Mouse (Mus musculus) hindbrain, embryonic 14.5 days (tissue): ENCODE measurements around the gene Slc29a1. TPM values are rescaled to one million over a fixed set of nuclear protein-coding genes. Genes with fewer than 3 reads are reported as not detected.

Experiments used
- ATAC-seq: fragments of 200-750 bp; cut with Nextera tagmentation; 2 replicates; pipeline ENCODE4 v1.8.0; 2017; ENCODE audit warnings: moderate number of reproducible peaks, mild to moderate bottlenecking, moderate TSS enrichment, moderate library complexity; ENCODE audit not compliant: low FRiP score
- DNase-seq: peaks from one replicate; pipeline ENCODE4 v3.0.0-alpha.2; 2015; ENCODE audit warnings: low spot score
- H3K27ac ChIP-seq: fragments of 300-500 bp; sonication (generic); 2 replicates; pipeline ENCODE4 v1.5.1; 2014; ENCODE audit warnings: mild to moderate bottlenecking, moderate library complexity
- H3K27me3 ChIP-seq: fragments of 300-500 bp; sonication (generic); 2 replicates; pipeline ENCODE4 v1.6.1; 2014; ENCODE audit warnings: mild to moderate bottlenecking, low read length, mixed read lengths; ENCODE audit not compliant: control insufficient read depth, insufficient read depth
- H3K36me3 ChIP-seq: fragments of 300-500 bp; sonication (generic); replicated peaks from 2 replicates; pipeline ENCODE4 v1.6.1; 2014; ENCODE audit not compliant: control insufficient read depth, insufficient read depth
- H3K4me1 ChIP-seq: fragments of 300-500 bp; sonication (generic); replicated peaks from 2 replicates; pipeline ENCODE4 v1.6.1; 2014; ENCODE audit warnings: antibody characterized with exemption, low read length, mixed read lengths; ENCODE audit not compliant: control insufficient read depth, insufficient read depth
- H3K4me2 ChIP-seq: fragments of 300-500 bp; sonication (generic); replicated peaks from 2 replicates; pipeline ENCODE4 v1.6.1; 2014; ENCODE audit warnings: mild to moderate bottlenecking, moderate library complexity
- H3K4me3 ChIP-seq: fragments of 300-500 bp; sonication (generic); replicated peaks from 2 replicates; pipeline ENCODE4 v1.5.1; 2014; ENCODE audit warnings: mild to moderate bottlenecking, low read length
- H3K9ac ChIP-seq: fragments of 300-500 bp; sonication (generic); 2 replicates; pipeline ENCODE4 v1.6.1; 2014
- H3K9me3 ChIP-seq: fragments of 300-500 bp; sonication (generic); 2 replicates; pipeline ENCODE4 v1.6.1; 2016; ENCODE audit warnings: low read length; ENCODE audit not compliant: control insufficient read depth
- WGBS: fragments of 180-500 bp; shearing (Covaris S2); extraction: QIAGEN DNeasy Blood & Tissue Kit; methylation state at CpG from one replicate; pipeline ENCODE4 v1.1.7; 2014; 5-methylcytosine and 5-hydroxymethylcytosine counted together
- polyA plus RNA-seq: library from polyadenylated mRNA; unstranded; fragments of >200 nt; fragmentation: Nextera tagmentation; extraction: Ambion mirVana; gene quantifications from 2 replicates; pipeline ENCODE4 v1.2.1, GENCODE M21; 2014

Slc29a1 gene
- polyA plus RNA-seq, 1 experiment from 2014 or later, result 42.7 TPM

GRCm38 (mm10) chr17:45557246-45557824 is 42.1 kb downstream of the Slc29a1 start:
- 72% methylated on average over 7 of the region's 7 CpGs for WGBS
- H3K27me3 ChIP-seq, result no peaks in the 10 kb centered on the region
- no peak overlapping the region for H3K9ac ChIP-seq
- no peak overlapping the region for H3K27ac ChIP-seq
- no peaks in the 10 kb centered on the region for H3K9me3 ChIP-seq
- ATAC-seq, result no peak
- DNase-seq, result no peak
- no peak overlapping the region for H3K4me2 ChIP-seq
- no peak overlapping the region for H3K4me3 ChIP-seq
- no peaks in the 10 kb centered on the region for H3K36me3 ChIP-seq
- H3K4me1 ChIP-seq, result peaks cover 4% of the 10 kb centered on the region

GRCm38 (mm10) chr17:45556514-45557245 is 42.7 kb downstream of the Slc29a1 start:
- ATAC-seq, result no peak
- 80% methylated on average over 3 of the region's 3 CpGs for WGBS

DNA sequence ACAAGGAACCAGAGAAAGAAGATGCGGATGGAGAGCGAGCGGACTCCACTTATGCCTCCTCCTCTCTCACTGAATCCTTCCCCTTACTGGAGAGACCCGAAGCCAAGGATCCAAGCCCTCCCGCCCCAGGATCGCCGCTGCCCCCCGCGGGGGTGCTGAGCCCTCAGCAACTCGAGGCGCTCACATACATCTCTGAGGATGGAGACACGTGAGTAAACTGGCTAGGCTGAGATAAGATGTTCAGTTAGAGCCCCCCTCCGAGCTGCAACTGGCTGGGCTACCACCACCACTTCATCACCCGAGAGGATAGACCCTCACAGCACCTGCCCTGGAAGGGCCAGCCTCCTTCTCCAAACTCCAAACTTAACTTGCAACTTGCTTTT is 43.3 kb downstream of the Slc29a1 start:
- H3K9ac ChIP-seq, result peak overlapping the region; percentile 78

More at GRCm38 (mm10) chr17:45556514-45557245, 42.7 kb downstream of the Slc29a1 start:
- Histone ChIP-seq H3K9me3 (no peaks in the 10 kb centered on the region), H3K27ac (no peak overlapping the region), H3K27me3 (no peaks in the 10 kb centered on the region), H3K9ac (no peak overlapping the region), H3K4me1 (peaks cover 7% of the 10 kb centered on the region), H3K4me3 (peak overlapping the region; percentile 54; the same call in 1 of the 2 replicates), H3K4me2 (peak overlapping the region; percentile 95), H3K36me3 (no peaks in the 10 kb centered on the region)
- no peak for DNase-seq

GRCm38 (mm10) chr17:45555452-45556106 is 43.8 kb downstream of the Slc29a1 start, which contains the start of gene Nfkbie:
Gene Nfkbie (plus strand): TSS chr17:45555703.
- peak; percentile 84 for DNase-seq
- peaks cover 7% of the 10 kb centered on the region for H3K4me1 ChIP-seq
- H3K36me3 ChIP-seq, result no peaks in the 10 kb centered on the region
- peak within 1 kb of the TSS; percentile 78 for H3K9ac ChIP-seq
- no peaks in the 10 kb centered on the region for H3K9me3 ChIP-seq
- no peaks in the 10 kb centered on the region for H3K27me3 ChIP-seq
- ATAC-seq, result peak; percentile 63
- H3K4me3 ChIP-seq, result peak within 1 kb of the TSS; percentile 54
- peak within 1 kb of the TSS; percentile 95 for H3K4me2 ChIP-seq
- no peak within 1 kb of the TSS for H3K27ac ChIP-seq
- WGBS, result under 1% methylated on average over 45 of the region's 45 CpGs

More for the DNA sequence above, 43.3 kb downstream of the Slc29a1 start:
- no peaks in the 10 kb centered on the region for H3K9me3 ChIP-seq
- ATAC-seq (no peak), DNase-seq (no peak)
- H3K4me3 ChIP-seq, result peak overlapping the region; percentile 54
- no peaks in the 10 kb centered on the region for H3K36me3 ChIP-seq
- H3K27me3 ChIP-seq, result no peaks in the 10 kb centered on the region
- H3K4me1 ChIP-seq, result peaks cover 7% of the 10 kb centered on the region
- WGBS, result 3% methylated on average over 14 of the region's 14 CpGs
- H3K27ac ChIP-seq, result no peak overlapping the region
- H3K4me2 ChIP-seq, result peak overlapping the region; percentile 95

GRCm38 (mm10) chr17:45554420-45554819 is 45.0 kb downstream of the Slc29a1 start:
- Histone ChIP-seq H3K27ac (no peak overlapping the region), H3K9ac (no peak overlapping the region), H3K27me3 (no peaks in the 10 kb centered on the region), H3K4me1 (peaks cover 11% of the 10 kb centered on the region), H3K4me2 (no peak overlapping the region), H3K36me3 (no peaks in the 10 kb centered on the region), H3K9me3 (no peaks in the 10 kb centered on the region), H3K4me3 (no peak overlapping the region)
- ATAC-seq (no peak), DNase-seq (no peak)
- 48% methylated on average over 1 of the region's 1 CpGs for WGBS

GRCm38 (mm10) chr17:45553065-45553464 is 46.3 kb downstream of the Slc29a1 start:
- Histone ChIP-seq H3K27ac (no peak overlapping the region), H3K4me2 (no peak overlapping the region), H3K9me3 (no peaks in the 10 kb centered on the region), H3K4me1 (peaks cover 16% of the 10 kb centered on the region), H3K36me3 (no peaks in the 10 kb centered on the region), H3K9ac (no peak overlapping the region), H3K4me3 (no peak overlapping the region), H3K27me3 (no peaks in the 10 kb centered on the region)
- DNase-seq (no peak), ATAC-seq (no peak)
- 85% methylated on average over 3 of the region's 3 CpGs for WGBS

DNA sequence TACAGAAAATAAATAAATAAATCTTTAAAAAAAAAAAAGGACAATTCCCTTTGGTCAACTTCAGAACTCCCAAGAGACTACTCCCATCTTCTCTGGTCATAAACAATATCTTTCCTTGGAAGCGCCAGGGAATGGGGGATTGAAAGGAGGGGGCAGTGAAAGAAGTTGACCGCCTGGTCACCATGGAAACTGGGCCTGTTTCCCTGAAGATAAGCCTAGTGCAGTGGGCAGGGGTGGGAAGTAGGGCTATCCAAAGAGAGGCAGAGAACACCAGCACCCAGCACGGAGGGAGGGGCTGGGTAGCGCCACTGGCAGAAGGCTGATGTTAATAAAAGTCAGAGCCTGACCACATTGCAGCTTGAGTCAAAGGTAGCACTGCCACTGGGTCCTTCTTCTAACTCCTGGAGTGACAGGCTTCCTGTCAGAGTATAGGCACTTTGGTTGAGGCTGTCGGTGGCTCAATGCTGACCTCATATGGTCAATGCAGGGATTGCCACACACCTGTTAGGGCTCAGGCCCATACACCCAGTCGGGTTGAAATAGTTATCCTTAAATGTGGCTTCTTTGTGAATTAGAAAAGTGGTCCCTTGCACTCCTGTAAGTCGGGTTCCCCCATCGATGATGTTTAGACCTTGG is 47.5 kb downstream of the Slc29a1 start:
- ATAC-seq, result peak; percentile 35; the same call in 1 of the 2 replicates
- peak; percentile 83 for DNase-seq
- WGBS, result 3% methylated on average over 8 of the region's 8 CpGs

GRCm38 (mm10) chr17:45551249-45551796 is 48.1 kb downstream of the Slc29a1 start:
- Histone ChIP-seq H3K4me3 (no peak overlapping the region), H3K9me3 (no peaks in the 10 kb centered on the region), H3K9ac (no peak overlapping the region), H3K27me3 (peaks cover 9% of the 10 kb centered on the region), H3K4me1 (peaks cover 18% of the 10 kb centered on the region), H3K36me3 (peaks cover 8% of the 10 kb centered on the region), H3K4me2 (no peak overlapping the region), H3K27ac (no peak overlapping the region)
- WGBS, result 45% methylated on average over 7 of the region's 7 CpGs
- DNase-seq (no peak), ATAC-seq (no peak)

More for the DNA sequence above, 47.5 kb downstream of the Slc29a1 start:
- H3K36me3 ChIP-seq, result peaks cover 2% of the 10 kb centered on the region
- no peak overlapping the region for H3K4me3 ChIP-seq
- H3K27me3 ChIP-seq, result peaks cover 3% of the 10 kb centered on the region
- no peak overlapping the region for H3K9ac ChIP-seq
- H3K27ac ChIP-seq, result no peak overlapping the region
- no peak overlapping the region for H3K4me2 ChIP-seq
- no peaks in the 10 kb centered on the region for H3K9me3 ChIP-seq
- H3K4me1 ChIP-seq, result peaks cover 18% of the 10 kb centered on the region
